Mouse (Mus musculus) leukemia stem cell, adult 10-12 weeks (primary cell): ENCODE results near the gene Foxo3. TPM values are rescaled to one million over a fixed set of nuclear protein-coding genes. Genes with fewer than 3 reads are reported as not detected.

ENCODE experiments used
- polyA plus RNA-seq: library from polyadenylated mRNA; stranded (reverse); fragments of >175 nt; gene quantifications from 2 replicates; pipeline ENCODE4 v1.2.3, GENCODE M21; 2012; ENCODE audit warnings: low replicate concordance

Foxo3 gene
- 60.7 and 77.6 TPM in 2 replicates for polyA plus RNA-seq

GRCm38 (mm10) chr10:42276507-42277345, at the start of gene Foxo3:
Gene Foxo3 (minus strand): TSS chr10:42276755.

Other genes with a start within 250 kb of the Foxo3 start
- gene Afg1l, start 201.8 kb upstream of the Foxo3 start, polyA plus RNA-seq = 4.8 and 5.0 TPM in 2 replicates
- 87.0 and 136 TPM in 2 replicates for gene Snx3, start 225.3 kb upstream of the Foxo3 start, polyA plus RNA-seq